Mouse (Mus musculus): ENCODE data around the gene Slc10a6. TPM values are rescaled to one million over a fixed set of nuclear protein-coding genes. Genes with fewer than 3 reads are reported as not detected.

Slc10a6 gene
- polyA plus RNA-seq, 1 experiment from 2014 or later, result 1.1 TPM

- Histone ChIP-seq H3K27me3 (replicated peaks) (no peaks in the 10 kb centered on the region), H3K9ac (no peak overlapping the region), H3K4me1 (peaks cover 12% of the 10 kb centered on the region; the same call in 1 of the 2 replicates), H3K27ac (no peak overlapping the region), H3K4me2 (no peak overlapping the region), H3K4me3 (replicated peaks) (no peak overlapping the region), H3K36me3 (peaks cover 3% of the 10 kb centered on the region; the same call in 1 of the 2 replicates), H3K9me3 (no peaks in the 10 kb centered on the region)
- 77% methylated on average over 8 of the region's 8 CpGs for WGBS
- ATAC-seq (ENCODE audit: insufficient read depth, low FRiP score, low read depth), result no peak
Observed at GRCm38 (mm10) chr5:103592706-103593105, 36.5 kb downstream of the Slc10a6 start.

- Histone ChIP-seq H3K4me3 (replicated peaks) (no peak overlapping the region), H3K9me3 (no peaks in the 10 kb centered on the region), H3K27ac (no peak overlapping the region), H3K36me3 (peaks cover 7% of the 10 kb centered on the region), H3K27me3 (replicated peaks) (no peaks in the 10 kb centered on the region), H3K9ac (no peak overlapping the region), H3K4me2 (no peak overlapping the region), H3K4me1 (peaks cover 12% of the 10 kb centered on the region; the same call in 1 of the 2 replicates)
- 50% methylated on average over 7 of the region's 7 CpGs for WGBS
- ATAC-seq (ENCODE audit: insufficient read depth, low FRiP score, low read depth), result no peak
Observed at GRCm38 (mm10) chr5:103591846-103592245, 37.4 kb downstream of the Slc10a6 start.

DNA sequence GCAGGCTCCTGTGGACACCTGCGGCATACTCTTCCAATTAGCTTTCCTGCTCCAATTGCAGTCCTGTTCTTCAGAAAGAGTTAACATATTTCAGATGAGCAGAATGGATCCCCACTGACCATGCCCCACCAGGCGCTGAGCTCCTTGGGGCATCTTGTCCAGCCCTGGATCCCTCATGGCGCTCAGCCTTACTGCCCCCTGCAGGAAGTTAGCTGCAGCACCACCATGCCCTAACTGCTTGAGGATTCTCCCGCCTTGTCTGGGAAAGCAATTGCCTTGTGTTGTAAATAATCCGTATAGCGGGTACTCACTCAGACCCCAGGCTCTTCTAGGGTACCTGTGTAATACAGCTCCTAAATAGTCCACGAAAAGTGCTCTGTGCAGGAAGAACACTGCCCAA is 42.0 kb downstream of the Slc10a6 start:
- no peak overlapping the region for H3K4me2 ChIP-seq
- WGBS, result 74% methylated on average over 7 of the region's 7 CpGs
- no peak for ATAC-seq (ENCODE audit: insufficient read depth, low FRiP score, low read depth)
- H3K4me1 ChIP-seq, result no peaks in the 10 kb centered on the region
- no peak overlapping the region for H3K27ac ChIP-seq
- H3K9me3 ChIP-seq, result no peaks in the 10 kb centered on the region
- no peak overlapping the region for H3K9ac ChIP-seq
- H3K4me3 ChIP-seq (replicated peaks), result no peak overlapping the region
- no peaks in the 10 kb centered on the region for H3K27me3 ChIP-seq (replicated peaks)
- peaks cover 5% of the 10 kb centered on the region for H3K36me3 ChIP-seq

DNA sequence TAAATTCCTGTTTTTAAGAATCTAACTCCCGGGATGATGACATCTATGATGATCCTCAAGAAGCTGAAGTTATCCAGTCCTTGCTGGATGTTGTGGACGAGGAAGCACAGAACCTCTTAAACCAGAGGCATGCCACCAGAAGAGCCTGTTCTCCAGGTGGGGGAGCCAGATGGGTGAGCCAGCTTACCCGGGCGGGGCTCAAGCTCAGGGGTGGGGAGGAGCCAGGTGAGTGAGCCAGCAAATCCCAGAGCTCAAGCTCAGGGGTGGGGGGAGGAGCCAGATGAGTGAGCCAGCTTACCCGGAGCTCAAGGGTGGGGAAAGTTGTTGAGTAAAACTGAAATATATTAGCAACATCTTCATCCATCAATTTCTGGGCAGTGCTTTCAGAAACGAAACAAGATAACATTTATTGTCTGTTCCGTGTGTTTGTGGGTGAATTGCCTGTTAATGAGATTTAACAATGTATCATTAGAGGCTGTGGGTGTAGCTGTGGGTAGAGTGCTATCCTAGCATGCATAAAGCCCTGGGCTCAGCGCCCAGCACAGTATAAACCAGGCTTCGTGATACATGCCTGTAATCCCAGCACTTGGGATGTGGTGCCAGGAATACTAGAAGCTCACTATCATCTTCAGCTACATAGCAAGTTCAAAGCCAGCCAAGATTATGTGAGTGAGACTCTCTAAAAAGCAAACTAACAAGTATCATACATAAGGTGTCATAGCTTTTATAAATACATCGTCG is 49.4 kb downstream of the Slc10a6 start:
- Histone ChIP-seq H3K4me2 (no peak overlapping the region), H3K9ac (no peak overlapping the region), H3K4me3 (replicated peaks) (no peak overlapping the region), H3K27me3 (replicated peaks) (no peaks in the 10 kb centered on the region), H3K36me3 (peaks cover 4% of the 10 kb centered on the region; the same call in 1 of the 2 replicates), H3K9me3 (no peaks in the 10 kb centered on the region), H3K4me1 (no peaks in the 10 kb centered on the region), H3K27ac (no peak overlapping the region)
- WGBS, result 66% methylated on average over 11 of the region's 11 CpGs
- peak; percentile 50; the same call in 1 of the 2 replicates for ATAC-seq (ENCODE audit: insufficient read depth, low FRiP score, low read depth)

GRCm38 (mm10) chr5:103569446-103569845 is 59.8 kb downstream of the Slc10a6 start:
- no peak for ATAC-seq (ENCODE audit: insufficient read depth, low FRiP score, low read depth)
- Histone ChIP-seq H3K4me1 (no peaks in the 10 kb centered on the region), H3K27me3 (replicated peaks) (no peaks in the 10 kb centered on the region), H3K4me2 (no peak overlapping the region), H3K36me3 (0 out of 2 replicates have a peak, but pooled peaks cover 10% of the 10 kb centered on the region), H3K4me3 (replicated peaks) (no peak overlapping the region), H3K27ac (no peak overlapping the region), H3K9me3 (no peaks in the 10 kb centered on the region), H3K9ac (no peak overlapping the region)
- WGBS, result 84% methylated on average over 9 of the region's 9 CpGs

GRCm38 (mm10) chr5:103568034-103568433 is 61.2 kb downstream of the Slc10a6 start:
- H3K4me2 ChIP-seq, result no peak overlapping the region
- ATAC-seq (ENCODE audit: insufficient read depth, low FRiP score, low read depth), result no peak
- 87% methylated on average over 4 of the region's 4 CpGs for whole genome bisulfite sequencing
- H3K4me3 ChIP-seq (replicated peaks), result no peak overlapping the region
- H3K4me1 ChIP-seq, result no peaks in the 10 kb centered on the region
- H3K9me3 ChIP-seq, result no peaks in the 10 kb centered on the region
- H3K27ac ChIP-seq, result no peak overlapping the region
- H3K27me3 ChIP-seq (replicated peaks), result no peaks in the 10 kb centered on the region
- H3K9ac ChIP-seq, result no peak overlapping the region
- H3K36me3 ChIP-seq, result 0 out of 2 replicates have a peak, but pooled peaks cover 10% of the 10 kb centered on the region

- H3K36me3 ChIP-seq, result peaks cover 23% of the 10 kb centered on the region
Observed at GRCm38 (mm10) chr5:103560546-103560945, 68.7 kb downstream of the Slc10a6 start.

More at GRCm38 (mm10) chr5:103560546-103560945, 68.7 kb downstream of the Slc10a6 start:
- H3K27me3 ChIP-seq (replicated peaks), result no peaks in the 10 kb centered on the region
- H3K9me3 ChIP-seq, result no peaks in the 10 kb centered on the region
- WGBS, result 91% methylated on average over 9 of the region's 9 CpGs
- no peak for ATAC-seq (ENCODE audit: insufficient read depth, low FRiP score, low read depth)
- H3K27ac ChIP-seq, result no peak overlapping the region
- H3K4me1 ChIP-seq, result no peaks in the 10 kb centered on the region
- H3K9ac ChIP-seq, result no peak overlapping the region
- no peak overlapping the region for H3K4me3 ChIP-seq (replicated peaks)
- no peak overlapping the region for H3K4me2 ChIP-seq

Other genes starting within 250 kb of the Slc10a6 start
- gene Ptpn13, start 204.2 kb downstream of the Slc10a6 start, polyA plus RNA-seq (2015; fragmentation: Nextera tagmentation; extraction: Ambion mirVana), result 15.8 and 17.0 TPM in 2 replicates
- 0.21 and 0.32 TPM in 2 replicates for gene 1700016H13Rik, start 26.6 kb upstream of the Slc10a6 start, polyA plus RNA-seq (2015; fragmentation: Nextera tagmentation; extraction: Ambion mirVana)
- gene Aff1, start 63.0 kb upstream of the Slc10a6 start, polyA plus RNA-seq (2015; fragmentation: Nextera tagmentation; extraction: Ambion mirVana), result 7.2 TPM in 2 replicates